Mouse (Mus musculus): Measurements from ENCODE around the gene Prss22. TPM values are rescaled to one million over a fixed set of nuclear protein-coding genes. Genes with fewer than 3 reads are reported as not detected.

Gene Prss22
- total RNA-seq (2021), result not detected
- long read RNA-seq, experiment 1, result 0 reads
- long read RNA-seq, experiment 2, result 0 reads

DNA sequence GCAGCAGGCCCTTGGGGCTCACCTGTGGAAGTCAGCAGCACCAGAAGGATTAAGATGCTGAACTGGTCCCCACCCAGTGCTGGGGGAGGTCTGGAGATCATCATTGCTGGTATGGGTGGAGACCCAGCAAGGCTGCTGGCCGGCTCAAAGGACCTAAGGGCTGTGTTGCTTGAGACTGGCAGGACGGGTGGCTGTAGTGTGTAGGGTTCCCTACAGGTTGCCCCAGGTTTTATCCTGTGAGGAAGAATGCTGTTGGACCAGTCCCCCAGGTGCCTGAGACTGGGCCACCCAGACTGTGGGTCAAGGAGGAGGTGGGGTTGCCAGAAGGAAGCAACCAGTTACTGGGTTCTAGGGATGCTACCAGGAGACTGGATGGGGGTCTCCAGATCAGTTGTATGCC, at the start of gene Prss22:
Gene Prss22 (minus strand): TSS at position 200 of the 400 bp plus-strand sequence.
- intact Hi-C loops (cut with DNase I), result no loop called here
- DNase-seq, result no peak

DNA sequence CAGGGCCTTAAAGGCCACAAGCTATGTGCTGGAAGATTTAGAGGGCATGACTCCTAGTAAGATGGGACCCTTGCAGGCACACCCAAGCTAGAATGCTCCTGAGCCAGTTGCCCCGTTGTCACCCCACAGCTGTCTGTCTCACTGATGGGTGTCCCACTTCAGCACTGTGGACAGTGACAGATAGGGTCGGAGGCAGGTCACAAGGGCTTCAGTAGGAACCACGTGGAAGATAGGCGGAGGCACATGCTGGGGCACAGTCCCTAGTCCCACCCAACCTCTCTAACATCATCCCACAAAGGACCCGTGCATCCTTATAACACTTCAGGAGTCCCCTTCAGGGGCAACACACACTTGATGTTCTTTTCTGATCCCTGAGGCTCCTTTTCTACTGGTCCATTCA, 48.1 kb upstream of the Prss22 start:
- intact Hi-C loops (cut with DNase I), result no loop called here
- no peak for DNase-seq

DNA sequence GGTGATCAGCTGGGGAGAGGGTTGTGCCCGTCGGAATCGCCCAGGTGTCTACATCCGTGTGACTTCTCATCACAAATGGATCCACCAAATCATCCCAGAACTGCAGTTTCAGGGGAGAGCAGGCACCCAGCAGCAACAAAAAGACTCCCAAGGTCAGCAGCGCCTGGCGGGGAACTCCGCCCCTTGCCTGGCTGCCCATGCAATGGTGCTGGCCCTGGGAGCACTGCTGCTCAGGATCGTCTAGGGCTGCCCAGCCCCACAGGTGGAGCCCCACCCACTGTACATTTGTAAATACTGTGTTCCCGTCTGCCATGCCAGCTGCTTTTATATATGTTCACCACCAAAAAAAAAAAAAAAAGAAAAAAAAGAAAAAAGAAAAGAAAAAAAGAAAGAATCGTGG, 47.7 kb upstream of the Prss22 start:
- intact Hi-C loops (cut with DNase I), result no loop called here
- DNase-seq, result no peak

DNA sequence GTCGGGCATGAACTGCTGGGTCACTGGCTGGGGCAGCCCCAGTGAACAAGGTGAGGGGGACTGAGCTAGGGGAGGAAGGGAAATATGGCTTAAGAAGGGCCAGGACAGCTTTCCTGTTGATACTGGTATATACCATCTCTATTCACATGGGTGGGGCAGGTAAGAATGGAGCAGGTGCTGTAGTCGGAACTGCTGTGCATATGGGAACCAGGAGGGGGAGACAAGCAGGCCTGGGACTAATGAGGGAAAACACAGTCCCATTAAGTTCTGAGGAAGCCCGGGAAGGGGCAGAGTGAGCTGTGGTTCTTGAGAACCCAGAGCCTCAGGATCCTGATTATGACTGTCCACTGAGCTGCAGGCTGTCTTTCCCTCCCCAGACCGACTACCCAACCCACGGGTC, 46.6 kb upstream of the Prss22 start:
- intact Hi-C loops (cut with DNase I), result no loop called here

DNA sequence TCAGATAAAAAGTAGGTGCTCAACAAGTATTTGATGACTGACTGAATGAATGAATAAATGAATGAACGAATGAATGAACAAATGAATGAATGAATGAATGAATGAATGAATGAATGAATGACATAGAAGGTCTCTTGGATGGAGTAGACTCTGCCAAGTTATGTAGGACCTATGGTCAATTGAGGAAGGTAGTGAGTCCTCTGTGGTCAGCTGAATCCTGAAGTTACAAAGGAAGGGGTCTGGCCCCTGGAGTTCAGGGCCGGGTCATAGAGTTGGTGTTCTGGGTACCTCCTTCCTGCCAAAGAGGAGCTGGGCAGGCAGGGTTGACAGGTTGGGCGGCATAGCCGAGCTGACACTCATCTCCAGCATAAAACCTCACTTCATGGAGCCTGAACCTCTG, 39.9 kb upstream of the Prss22 start, which contains the start of gene Prss27:
Gene Prss27 (plus strand): TSS at position 301 of the 400 bp plus-strand sequence.
- intact Hi-C loops (cut with DNase I), result no loop called here
- no peak for DNase-seq

More for the DNA sequence above, 46.6 kb upstream of the Prss22 start:
- no peak for DNase-seq

DNA sequence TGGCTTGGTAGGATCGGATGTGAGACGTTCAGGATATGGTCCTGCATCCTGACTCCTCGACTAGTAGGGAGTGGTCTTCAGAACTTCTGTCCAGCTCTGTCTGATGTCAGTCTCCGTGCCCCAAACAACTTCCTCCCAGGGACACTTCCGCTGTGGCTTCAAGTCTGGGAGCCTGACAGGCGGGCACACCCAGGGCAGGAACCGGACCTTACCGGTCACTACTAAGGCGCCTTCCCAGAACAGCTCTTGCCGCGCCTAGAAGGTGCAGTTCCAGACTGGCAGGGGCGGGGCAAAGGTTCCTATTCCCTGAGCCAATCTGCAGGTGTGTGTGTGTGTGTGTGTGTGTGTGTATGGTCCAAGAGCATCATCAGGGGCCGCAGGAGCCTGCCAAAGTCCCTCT, 39.5 kb upstream of the Prss22 start:
- no peak for DNase-seq

DNA sequence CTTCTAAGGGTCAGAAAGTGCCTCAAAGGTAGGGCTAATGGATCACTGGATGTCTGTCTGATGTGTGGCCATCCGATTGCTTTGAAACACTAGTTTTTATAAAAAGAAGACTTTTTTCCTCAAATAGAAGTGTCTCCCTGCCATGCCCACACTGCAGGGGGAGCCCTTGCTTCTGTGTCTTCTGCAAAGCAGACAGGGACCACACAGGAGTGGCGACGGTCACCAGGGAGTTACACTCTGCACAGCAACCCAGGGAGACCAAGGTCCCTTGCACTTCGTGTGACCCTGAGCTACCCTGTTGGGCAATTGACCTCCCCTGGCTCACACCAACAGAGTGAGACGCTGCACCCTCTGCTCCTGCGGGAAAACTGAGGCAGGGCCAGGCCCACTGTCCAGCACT, 39.1 kb upstream of the Prss22 start:
- DNase-seq, result no peak
- intact Hi-C loops (cut with DNase I), result no loop called here

More for the DNA sequence above, 39.5 kb upstream of the Prss22 start:
- intact Hi-C loops (cut with DNase I), result no loop called here

DNA sequence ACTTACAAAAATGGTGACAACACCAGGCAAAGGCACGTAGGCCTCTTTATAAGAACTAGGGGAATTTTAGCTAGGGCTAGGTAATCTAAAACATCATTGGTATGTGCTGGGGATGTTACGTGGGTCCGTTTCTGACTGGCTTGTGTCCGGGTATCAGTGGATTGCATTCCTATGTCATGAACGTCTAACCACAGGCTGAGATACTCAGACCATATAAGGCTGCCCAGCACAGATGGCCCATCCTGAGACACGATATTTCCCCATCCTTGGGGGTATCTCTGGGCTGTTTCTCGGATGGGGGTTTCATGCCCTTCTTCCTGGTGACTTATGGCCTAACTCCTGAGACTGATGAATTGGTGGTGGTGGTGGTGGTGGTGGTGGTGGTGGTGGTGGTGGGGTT, 37.2 kb upstream of the Prss22 start:
- no peak for DNase-seq
- intact Hi-C loops (cut with DNase I), result no loop called here

DNA sequence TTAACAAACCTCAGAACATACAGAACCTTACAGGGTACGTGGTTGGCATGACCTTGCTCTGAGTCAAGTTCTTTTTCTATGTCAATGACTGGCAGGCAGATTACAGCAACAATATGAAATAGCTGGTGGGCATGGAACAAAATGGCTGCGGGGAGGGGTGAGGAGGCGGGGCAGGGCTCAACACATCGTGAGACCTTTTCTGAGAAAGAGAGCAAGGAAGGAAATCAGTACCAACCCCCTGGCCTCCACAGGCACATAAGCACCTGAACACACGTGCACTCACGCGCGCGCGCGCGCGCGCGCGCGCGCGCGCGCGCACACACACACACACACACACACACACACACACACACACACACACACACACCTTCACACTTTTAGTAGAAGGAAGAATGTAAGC, 32.7 kb upstream of the Prss22 start:
- intact Hi-C loops (cut with DNase I), result no loop called here
- no peak for DNase-seq

DNA sequence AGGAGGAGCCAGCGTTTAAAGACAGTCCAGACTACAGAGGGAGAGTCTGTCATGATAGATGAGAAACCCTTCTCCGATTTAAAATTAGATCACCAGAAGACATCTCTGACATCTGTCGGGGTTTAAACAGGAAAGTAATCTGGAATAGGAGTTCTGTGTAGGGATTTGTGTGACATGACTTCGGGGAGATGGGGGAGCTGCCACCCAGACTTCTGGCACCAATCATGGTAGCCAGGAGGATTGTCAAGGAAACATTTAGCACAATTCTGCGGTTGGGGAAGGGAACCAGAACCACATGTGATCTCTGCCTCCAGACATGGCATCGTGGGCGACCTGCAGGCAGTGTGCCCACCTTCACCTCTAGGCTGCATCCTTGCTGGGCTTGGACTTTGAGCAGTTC, 31.6 kb upstream of the Prss22 start:
- DNase-seq, result no peak

DNA sequence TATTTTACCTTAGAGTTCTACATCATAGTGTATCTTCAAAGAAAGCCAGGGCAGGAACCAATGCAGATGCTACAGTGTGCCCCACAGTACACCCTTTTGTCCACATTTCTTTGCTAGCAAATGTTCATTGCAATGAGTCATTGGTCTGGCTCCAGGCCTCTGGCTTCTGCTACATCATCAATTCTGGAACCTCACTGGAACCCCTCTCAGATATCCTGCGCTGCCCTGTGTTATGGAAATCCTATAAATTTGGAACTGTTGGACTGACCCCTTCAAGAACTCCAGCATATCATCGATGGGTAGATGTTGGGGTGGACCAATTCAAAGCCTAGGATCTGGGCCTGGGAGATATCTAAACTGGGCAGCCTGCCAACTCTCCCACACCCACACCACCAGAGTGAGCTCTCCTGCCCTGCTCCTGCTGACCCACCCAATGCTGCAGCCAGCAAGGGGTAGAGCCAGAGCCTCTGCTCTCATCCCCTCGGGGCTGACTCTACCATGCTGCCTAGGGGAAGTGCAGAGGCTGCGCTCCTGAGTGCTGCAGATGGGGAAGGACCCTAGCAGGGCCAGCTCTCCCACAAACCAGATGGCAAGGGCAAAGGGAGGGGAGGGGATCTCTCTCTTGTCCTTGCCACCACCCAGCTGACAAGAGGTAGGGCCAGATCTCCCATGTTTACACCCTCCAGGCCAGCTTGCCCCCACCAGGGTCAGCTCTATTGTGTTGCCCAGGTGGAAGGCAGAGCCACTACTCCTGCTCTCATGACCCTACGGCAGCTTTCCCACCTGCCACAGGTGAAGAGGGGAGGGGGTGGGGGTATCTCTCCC, 23.7 kb upstream of the Prss22 start:
- intact Hi-C loops (cut with DNase I), result no loop called here
- peak in 1 of 2 experiments; percentile 30 for DNase-seq

More for the DNA sequence above, 31.6 kb upstream of the Prss22 start:
- intact Hi-C loops (cut with DNase I), result no loop called here

DNA sequence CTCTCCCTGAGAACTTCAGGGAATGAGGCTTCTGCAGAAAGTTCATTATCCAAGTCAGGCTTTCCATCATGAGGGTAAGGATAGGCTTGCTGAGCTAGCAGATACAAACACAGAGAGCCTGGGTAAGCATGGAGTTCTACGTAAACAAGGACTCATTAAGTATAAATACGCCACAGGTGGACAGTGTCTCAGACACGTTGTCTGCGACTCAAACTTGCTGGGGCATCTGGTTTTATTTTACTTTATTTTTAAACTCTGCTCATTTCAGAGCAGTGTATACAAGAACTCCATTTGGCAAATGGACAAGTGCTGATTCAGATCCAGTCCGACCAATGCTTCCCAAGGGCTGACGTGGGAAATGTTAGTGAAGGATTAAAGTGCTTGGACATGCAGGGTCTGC, 22.8 kb upstream of the Prss22 start:
- intact Hi-C loops (cut with DNase I), result no loop called here
- no peak for DNase-seq

DNA sequence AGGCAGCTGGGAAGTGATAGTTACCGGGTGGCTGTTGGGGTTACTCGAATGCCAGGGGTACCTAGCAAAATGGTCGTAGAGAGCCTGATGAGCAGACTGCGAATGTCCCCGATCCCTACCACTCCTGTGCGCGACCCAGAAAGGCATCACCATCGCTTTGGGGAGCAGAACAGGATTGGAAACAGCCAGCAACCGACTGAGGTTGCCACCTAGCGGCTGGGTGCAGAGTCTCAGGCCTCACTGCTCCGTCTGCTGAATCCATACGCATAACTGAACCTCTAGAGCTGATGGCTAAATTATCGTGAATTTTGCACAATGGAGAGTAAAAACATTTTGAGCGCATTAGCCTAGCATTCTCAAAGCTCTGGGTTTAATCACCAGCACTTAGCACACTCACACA, 17.8 kb upstream of the Prss22 start:
- intact Hi-C loops (cut with DNase I), result loop anchor here (1.0 kb wide), 1 partner anchor 46 kb away; no protein-coding TSS in a partner anchor
- DNase-seq, result peak; percentile 30 to 31

DNA sequence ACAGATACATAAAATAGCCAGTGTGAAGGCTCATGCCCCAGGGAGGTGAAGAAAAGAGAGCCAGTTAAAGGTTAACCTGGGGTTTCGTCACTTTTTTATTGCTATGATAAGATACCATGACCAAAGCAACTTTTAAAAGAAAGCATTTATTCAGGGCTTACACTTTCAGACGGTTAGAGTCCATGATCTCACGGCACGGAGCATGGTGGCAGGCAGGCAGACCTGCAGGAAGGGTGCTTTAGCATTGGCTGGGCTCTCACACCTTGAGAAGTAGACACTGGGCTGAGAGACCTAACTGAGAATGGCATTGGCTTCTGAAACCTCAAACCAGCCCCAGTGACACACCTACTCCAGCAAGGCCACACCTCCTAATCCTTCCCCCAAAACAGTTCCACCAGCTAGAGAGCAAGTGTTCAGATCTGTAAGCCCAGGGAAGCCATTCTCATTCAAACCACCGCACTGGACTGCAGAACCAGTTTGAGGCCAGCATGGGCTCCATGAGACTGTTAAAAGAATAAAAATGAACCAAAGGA, 16.6 kb upstream of the Prss22 start:
- intact Hi-C loops (cut with DNase I), result no loop called here
- no peak for DNase-seq

DNA sequence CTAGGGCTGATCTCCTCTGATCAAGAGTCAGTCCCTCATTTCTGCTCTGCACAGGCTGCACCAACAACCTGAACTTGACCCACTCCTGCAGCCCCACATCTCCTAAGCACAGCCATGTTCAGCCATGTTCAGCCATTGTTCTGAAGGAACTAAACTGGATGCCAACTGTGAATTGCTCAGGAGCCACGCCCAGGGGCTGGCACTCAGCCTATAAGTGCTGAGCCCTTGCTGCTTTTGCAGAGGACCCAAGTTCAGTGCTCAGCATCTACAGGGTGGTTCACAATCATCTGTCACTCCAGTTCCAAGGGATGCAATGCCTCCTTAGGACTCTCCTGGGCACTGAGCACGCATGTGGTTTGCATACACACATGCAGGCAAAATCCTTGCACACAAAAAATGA, 15.0 kb upstream of the Prss22 start:
- DNase-seq, result no peak
- intact Hi-C loops (cut with DNase I), result no loop called here

DNA sequence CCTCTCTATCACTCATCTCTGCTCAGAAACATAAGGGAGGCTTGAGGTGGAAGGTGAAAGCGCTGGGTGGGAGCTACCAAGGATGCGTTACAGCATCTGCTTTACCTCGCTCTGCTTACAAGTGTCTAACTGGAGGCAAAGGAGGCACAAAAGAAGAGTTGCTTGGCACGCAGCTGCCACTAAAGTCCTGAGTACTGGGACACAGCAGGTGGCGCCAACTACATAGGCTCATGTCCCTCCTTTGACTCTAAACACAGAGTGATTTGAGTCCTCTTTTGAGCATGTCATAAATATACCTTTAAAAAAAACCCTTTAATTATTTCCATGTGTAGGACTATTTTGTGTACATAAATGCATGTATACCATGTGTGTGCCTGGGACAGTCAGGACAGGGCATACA, 11.7 kb upstream of the Prss22 start:
- no peak for DNase-seq
- intact Hi-C loops (cut with DNase I), result no loop called here

DNA sequence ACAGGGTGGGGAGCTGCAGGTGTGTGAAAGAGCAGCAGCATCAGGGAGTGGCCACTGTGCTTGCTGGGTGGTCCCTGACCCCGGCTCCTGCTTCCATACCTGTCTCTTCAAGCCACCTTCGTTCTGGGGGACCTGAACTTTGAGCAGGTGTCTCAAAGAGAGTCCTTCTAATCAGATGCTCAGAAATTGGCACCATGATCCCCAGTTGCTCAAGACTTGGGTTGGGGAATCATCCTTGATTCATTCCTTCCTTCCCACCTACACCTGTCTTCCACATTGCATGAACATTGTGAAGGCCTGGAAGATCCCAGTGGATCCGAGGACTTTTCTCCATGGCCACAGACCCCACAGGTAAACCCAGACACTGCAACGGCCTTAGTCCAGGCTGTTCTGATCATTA, 10.2 kb upstream of the Prss22 start:
- no peak for DNase-seq
- intact Hi-C loops (cut with DNase I), result no loop called here

DNA sequence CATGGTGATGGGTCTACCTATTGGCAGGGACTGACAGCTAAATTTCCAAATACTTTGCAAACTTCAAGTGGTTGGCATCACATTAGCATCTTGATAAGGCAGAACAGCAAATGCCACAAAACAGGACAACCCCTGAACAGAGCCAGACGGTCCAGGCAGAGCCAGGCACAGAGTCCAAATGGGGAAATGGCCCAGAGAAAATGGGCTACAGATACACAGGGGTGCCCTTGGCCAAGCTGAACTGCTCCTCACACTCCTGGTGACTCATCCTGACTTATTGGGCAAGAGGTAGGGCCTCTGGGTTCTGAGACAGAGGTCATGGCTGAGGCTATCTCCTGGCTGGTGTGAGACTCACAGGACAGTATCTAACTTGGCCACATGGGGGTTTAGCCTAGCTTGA, 9.5 kb upstream of the Prss22 start:
- intact Hi-C loops (cut with DNase I), result no loop called here
- DNase-seq, result peak in 1 of 2 experiments; percentile 9

DNA sequence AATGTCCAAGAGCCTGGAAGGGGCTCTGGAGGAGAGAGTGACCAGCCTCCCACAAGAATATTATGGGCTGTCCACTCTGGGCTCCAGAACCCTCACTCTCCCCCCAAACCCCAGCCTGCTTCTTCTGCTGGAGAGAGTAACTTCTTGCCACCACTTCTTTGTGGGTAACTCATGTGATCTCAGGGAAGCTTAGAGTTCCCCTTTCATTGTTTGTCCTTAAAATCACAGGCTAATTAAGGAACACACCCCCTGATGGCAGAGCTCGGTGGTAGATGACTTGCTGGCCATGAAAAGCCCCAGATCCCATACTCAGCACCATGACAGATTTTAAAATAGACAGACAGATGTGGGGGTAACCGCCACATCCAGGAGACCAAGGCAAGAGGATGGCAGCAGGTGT, 9.0 kb upstream of the Prss22 start:
- no peak for DNase-seq

DNA sequence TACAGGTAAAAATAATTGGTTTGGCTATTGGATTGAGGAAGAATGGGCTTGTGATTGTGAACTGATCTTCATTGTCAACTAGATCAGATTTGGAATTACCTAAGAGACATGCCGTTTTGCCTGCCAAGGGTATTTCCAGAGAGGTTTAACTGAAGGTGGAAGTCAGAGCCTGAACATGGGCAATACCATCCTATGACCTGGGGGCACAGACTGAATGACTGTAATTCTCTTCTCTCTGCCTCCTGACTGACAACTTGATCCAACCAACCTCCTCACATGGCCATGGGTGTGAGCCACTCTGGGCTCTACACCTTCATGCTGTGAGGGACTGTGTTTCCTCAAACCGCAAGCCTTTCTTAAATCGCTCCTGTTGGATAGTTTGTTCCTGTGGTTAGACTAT, 7.1 kb upstream of the Prss22 start:
- intact Hi-C loops (cut with DNase I), result no loop called here
- no peak for DNase-seq

More for the DNA sequence above, 9.0 kb upstream of the Prss22 start:
- intact Hi-C loops (cut with DNase I), result no loop called here

DNA sequence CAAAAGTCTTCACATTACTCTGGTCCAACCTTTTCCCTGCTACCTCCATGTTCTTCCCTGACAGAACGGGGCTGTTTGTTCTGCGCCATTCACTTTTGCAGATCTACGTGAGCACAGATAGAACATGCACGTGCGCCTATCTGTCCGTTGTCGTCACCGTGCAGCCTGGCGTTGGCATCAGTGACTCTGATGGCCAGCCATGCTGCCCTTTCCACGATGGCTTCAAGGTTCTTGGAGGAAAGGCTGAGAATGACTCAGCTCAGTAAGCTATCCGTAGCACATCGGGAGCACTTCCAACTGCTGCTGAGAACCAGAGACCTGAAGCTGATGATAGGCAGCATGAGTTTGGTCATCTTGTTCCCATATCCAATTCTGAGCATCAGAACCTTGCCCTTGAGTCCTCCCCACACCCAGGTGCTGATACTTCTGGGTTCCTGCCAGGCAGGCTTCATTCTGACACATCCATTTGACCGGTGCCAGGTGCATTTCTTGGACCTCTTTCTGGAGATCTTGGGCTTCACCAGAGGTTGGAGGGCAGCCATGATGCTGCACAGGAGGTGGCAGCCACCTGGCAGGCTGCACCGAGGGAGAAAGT, 6.3 kb upstream of the Prss22 start:
- DNase-seq, result no peak
- intact Hi-C loops (cut with DNase I), result no loop called here

DNA sequence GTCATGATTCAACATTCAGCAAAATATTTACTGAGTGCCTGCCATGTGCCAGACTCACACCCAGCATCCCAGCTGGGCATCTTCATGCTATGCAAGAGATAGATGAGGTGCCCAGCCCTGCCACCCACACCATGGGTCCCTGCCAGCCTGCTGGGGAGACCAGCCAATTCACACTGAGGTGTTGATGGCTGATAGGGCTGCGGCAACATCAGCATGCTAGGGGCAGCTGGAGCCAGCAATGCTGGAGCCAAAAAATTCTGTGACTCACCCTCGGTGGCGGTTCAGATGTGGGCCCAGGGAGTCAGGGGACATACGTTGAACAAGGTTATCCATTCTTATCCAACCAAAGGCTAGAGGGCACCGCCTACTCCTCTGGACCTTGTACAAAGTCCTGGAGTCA, 2.5 kb upstream of the Prss22 start:
- DNase-seq, result peak; percentile 74 to 85
- intact Hi-C loops (cut with DNase I), result no loop called here

All from heart, postnatal 14 days (tissue).